Mouse (Mus musculus) hindbrain, postnatal 0 days (tissue): ENCODE data around the gene Gm10647. TPM values are rescaled to one million over a fixed set of nuclear protein-coding genes. Genes with fewer than 3 reads are reported as not detected.

ENCODE experiments used
- ATAC-seq: fragments of 200-750 bp; cut with Nextera tagmentation; 2 replicates; pipeline ENCODE4 v1.8.0; 2017; ENCODE audit warnings: mild to moderate bottlenecking, moderate TSS enrichment, moderate library complexity
- DNase-seq: peaks from one replicate; pipeline ENCODE4 v3.0.0-alpha.2; 2015; ENCODE audit warnings: low spot score
- H3K27ac ChIP-seq: fragments of 300-500 bp; sonication (generic); 2 replicates; pipeline ENCODE4 v1.5.1; 2014; ENCODE audit warnings: mild to moderate bottlenecking
- H3K27me3 ChIP-seq: fragments of 300-500 bp; sonication (generic); 2 replicates; pipeline ENCODE4 v1.6.1; 2014; ENCODE audit warnings: low read length, mixed read lengths; ENCODE audit not compliant: insufficient read depth
- H3K36me3 ChIP-seq: fragments of 300-500 bp; sonication (generic); 2 replicates; pipeline ENCODE4 v1.6.1; 2014; ENCODE audit warnings: low read length, mixed read lengths; ENCODE audit not compliant: insufficient read depth
- H3K4me1 ChIP-seq: fragments of 300-500 bp; sonication (generic); 2 replicates; pipeline ENCODE4 v1.6.1; 2014; ENCODE audit warnings: antibody characterized with exemption, low read length, mixed read lengths; ENCODE audit not compliant: insufficient read depth
- H3K4me2 ChIP-seq: fragments of 300-500 bp; sonication (generic); 2 replicates; pipeline ENCODE4 v1.6.1; 2014; ENCODE audit warnings: low read depth, mild to moderate bottlenecking, low read length, moderate library complexity, mixed read lengths
- H3K4me3 ChIP-seq: fragments of 300-500 bp; sonication (generic); 2 replicates; pipeline ENCODE4 v1.5.1; 2014; ENCODE audit warnings: low read length
- H3K9ac ChIP-seq: fragments of 300-500 bp; sonication (generic); replicated peaks from 2 replicates; pipeline ENCODE4 v1.6.1; 2014; ENCODE audit warnings: mild to moderate bottlenecking, low read length, moderate library complexity, mixed read lengths
- H3K9me3 ChIP-seq: fragments of 300-500 bp; sonication (generic); 2 replicates; pipeline ENCODE4 v1.6.1; 2016; ENCODE audit warnings: low read length, mixed read lengths
- CTCF ChIP-seq: IDR thresholded peaks from 2 replicates; pipeline ENCODE4 v1.5.1; 2016; ENCODE audit warnings: antibody characterized with exemption, control low read depth, low read depth
- WGBS: fragments of 180-500 bp; shearing (Covaris S2); extraction: QIAGEN DNeasy Blood & Tissue Kit; methylation state at CpG from one replicate; pipeline ENCODE4 v1.1.7; 2014; 5-methylcytosine and 5-hydroxymethylcytosine counted together
- polyA plus RNA-seq: library from polyadenylated mRNA; unstranded; fragments of >200 nt; fragmentation: Nextera tagmentation; extraction: Ambion mirVana; gene quantifications from 2 replicates; pipeline ENCODE4 v1.2.1, GENCODE M21; 2015
- total RNA-seq: library from RNA; depleted of rRNA; stranded (reverse); fragments of >200 nt; gene quantifications from 2 replicates; pipeline ENCODE4 v1.2.3, GENCODE M21; 2014; rRNA removed

Gene Gm10647
- total and polyA plus RNA-seq, 2 experiments from 2014 or later: 0.45 to 0.99 TPM

DNA sequence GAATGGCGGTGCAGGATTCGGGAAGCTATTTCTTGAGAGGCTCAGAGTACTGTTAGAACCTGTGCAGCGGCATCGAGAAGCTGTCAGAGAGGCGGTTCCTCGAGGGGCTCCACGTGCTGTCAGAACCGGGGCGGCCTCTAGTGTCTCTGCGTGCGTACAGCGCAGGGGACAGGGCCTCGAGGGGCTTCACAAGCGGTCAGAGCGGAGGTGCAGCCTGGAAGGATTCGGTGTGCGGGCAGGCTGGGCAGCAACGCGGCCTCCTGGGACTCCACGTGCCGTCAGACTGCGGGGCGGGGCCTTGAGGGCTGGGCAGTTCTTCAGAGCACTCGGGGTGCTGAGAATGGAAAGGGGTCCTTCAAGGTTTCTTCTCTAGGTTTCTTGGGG, 38.2 kb downstream of the Gm10647 start:
- WGBS: under 1% methylated on average over 24 of the region's 24 CpGs
- peaks cover 4% of the 10 kb centered on the region; the same call in 1 of the 2 replicates for H3K4me1 ChIP-seq
- no peaks in the 10 kb centered on the region for H3K27me3 ChIP-seq
- DNase-seq (no peak), ATAC-seq (peak; percentile 87)
- no peaks in the 10 kb centered on the region for H3K36me3 ChIP-seq
- peak overlapping the region; percentile 76 for H3K4me2 ChIP-seq
- H3K4me3 ChIP-seq: peak overlapping the region; percentile 61
- no peaks in the 10 kb centered on the region for H3K9me3 ChIP-seq
- H3K27ac ChIP-seq: peak overlapping the region; percentile 54; the same call in 1 of the 2 replicates
- peak overlapping the region; percentile 63 for H3K9ac ChIP-seq
- peak; percentile 47 for TF ChIP-seq CTCF

- H3K4me1 ChIP-seq: no peaks in the 10 kb centered on the region
- H3K27me3 ChIP-seq: no peaks in the 10 kb centered on the region
- DNase-seq (no peak), ATAC-seq (no peak)
- peaks cover 22% of the 10 kb centered on the region for H3K36me3 ChIP-seq
- no peak for TF ChIP-seq CTCF
- no peak overlapping the region for H3K4me3 ChIP-seq
- 92% methylated on average over 5 of the region's 5 CpGs for WGBS
- no peaks in the 10 kb centered on the region for H3K9me3 ChIP-seq
- H3K4me2 ChIP-seq: no peak overlapping the region
- no peak overlapping the region for H3K27ac ChIP-seq
- no peak overlapping the region for H3K9ac ChIP-seq
Observed at GRCm38 (mm10) chr9:66846822-66847221, 50.0 kb downstream of the Gm10647 start.

Other genes with a start within 250 kb of the Gm10647 start
- gene Usp3, start 203.9 kb upstream of the Gm10647 start, total RNA-seq: 27.2 and 28.4 TPM in 2 replicates
- gene Usp3, start 203.9 kb upstream of the Gm10647 start, polyA plus RNA-seq: 39.6 and 46.8 TPM in 2 replicates
- 5.9 and 12.5 TPM in 2 replicates for gene Car12, start 83.4 kb upstream of the Gm10647 start, total RNA-seq
- 6.6 and 7.4 TPM in 2 replicates for gene Car12, start 83.4 kb upstream of the Gm10647 start, polyA plus RNA-seq
- 26.5 and 26.8 TPM in 2 replicates for gene Aph1b, start 1.5 kb upstream of the Gm10647 start, total RNA-seq
- gene Aph1b, start 1.5 kb upstream of the Gm10647 start, polyA plus RNA-seq: 15.1 and 15.6 TPM in 2 replicates
- 2.1 and 3.1 TPM in 2 replicates for gene Aph1c, start 37.7 kb downstream of the Gm10647 start, total RNA-seq
- 5.3 and 6.3 TPM in 2 replicates for gene Aph1c, start 37.7 kb downstream of the Gm10647 start, polyA plus RNA-seq
- 25.9 and 32.7 TPM in 2 replicates for gene Rab8b, start 122.6 kb downstream of the Gm10647 start, total RNA-seq
- gene Rab8b, start 122.6 kb downstream of the Gm10647 start, polyA plus RNA-seq: 26.3 and 27.1 TPM in 2 replicates
- gene Rps27l, start 149.0 kb downstream of the Gm10647 start, total RNA-seq: 61.0 and 101 TPM in 2 replicates
- 258 and 271 TPM in 2 replicates for gene Rps27l, start 149.0 kb downstream of the Gm10647 start, polyA plus RNA-seq
- 13.1 and 18.4 TPM in 2 replicates for gene Lactb, start 178.4 kb downstream of the Gm10647 start, total RNA-seq
- gene Lactb, start 178.4 kb downstream of the Gm10647 start, polyA plus RNA-seq: 12.8 and 15.2 TPM in 2 replicates